Mouse (Mus musculus) kidney, adult 2 months (tissue): ENCODE measurements at regions not wholly inside any gene's neighbourhood (a gene's known extent, or its start where the extent isn't known, plus 50 kb on each side); places are given as distances from the start of the nearest gene placed in this dataset.
"Not testable (repeated sequence)": the region's sequence is repeated elsewhere in the genome, so short reads cannot be mapped to it uniquely, and the experiment has no call there.

Experiments used
- DNase-seq: peaks from one replicate; pipeline ENCODE4 v3.0.0; 2021
- H3K27ac ChIP-seq: fragments of 200-500 bp; 2 replicates; pipeline ENCODE4 v1.5.1; 2012; ENCODE audit warnings: low read depth, low read length, control low read depth, inconsistent platforms; ENCODE audit not compliant: insufficient read depth
- H3K27me3 ChIP-seq: fragments of 200-500 bp; replicated peaks from 2 replicates; pipeline ENCODE4 v1.6.1; 2012; ENCODE audit warnings: mild to moderate bottlenecking, moderate library complexity, low read length, inconsistent platforms; ENCODE audit not compliant: control insufficient read depth, insufficient read depth
- H3K36me3 ChIP-seq: fragments of 200-500 bp; 2 replicates; pipeline ENCODE4 v1.6.1; 2012; ENCODE audit warnings: mild to moderate bottlenecking, moderate library complexity, low read length, inconsistent platforms; ENCODE audit not compliant: control insufficient read depth, insufficient read depth
- H3K4me1 ChIP-seq: fragments of 200-500 bp; 2 replicates; pipeline ENCODE4 v1.6.1; 2011; ENCODE audit warnings: low read length; ENCODE audit not compliant: control insufficient read depth, insufficient read depth
- H3K4me3 ChIP-seq: fragments of 200-500 bp; 2 replicates; pipeline ENCODE4 v1.5.1; 2011; ENCODE audit warnings: mild to moderate bottlenecking, low read depth, low read length, control low read depth; ENCODE audit not compliant: insufficient read depth
- CTCF ChIP-seq: fragments of 200-500 bp; conservative IDR thresholded peaks from 2 replicates; pipeline ENCODE4 v1.5.1; 2011; ENCODE audit warnings: low read depth, mild to moderate bottlenecking, control low read depth, low read length, moderate library complexity, mixed read lengths; ENCODE audit not compliant: insufficient read depth, insufficient read length
- POLR2A ChIP-seq: fragments of 200-500 bp; IDR thresholded peaks from one replicate; pipeline ENCODE4 v1.6.1; 2011; ENCODE audit warnings: low read depth, low read length, control low read depth
- whole genome bisulfite sequencing: fragments of 180-500 bp; shearing (Covaris S2); methylation state at CpG from one replicate; pipeline ENCODE4 v1.1.7; 2018; 5-methylcytosine and 5-hydroxymethylcytosine counted together

DNA sequence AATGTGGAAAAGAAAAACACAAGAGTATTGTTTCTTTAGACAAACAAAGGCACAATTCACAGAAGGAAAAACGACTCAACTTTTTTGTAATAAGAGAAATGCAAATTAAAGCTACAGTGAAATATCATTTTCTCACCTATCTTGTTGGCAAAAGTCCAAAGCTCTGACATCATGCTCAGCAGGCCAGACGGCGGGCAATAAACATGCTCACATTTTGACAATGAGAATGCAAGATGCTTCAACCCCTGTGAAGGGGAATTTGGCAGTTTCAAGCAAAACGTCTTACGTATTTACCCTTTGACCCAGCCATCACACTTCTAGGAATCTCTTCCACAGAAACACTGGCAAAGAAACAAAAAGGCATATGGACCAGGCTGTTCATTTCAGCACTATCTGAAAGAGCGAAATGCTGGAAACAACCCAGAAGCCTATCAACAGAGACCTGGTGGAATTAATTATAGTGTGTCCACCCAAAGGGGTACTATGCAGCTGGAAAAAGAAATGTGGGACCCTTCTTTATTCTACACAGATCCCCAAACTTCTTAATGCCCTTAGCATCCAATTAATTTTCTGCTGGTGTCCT, 203.4 kb upstream of the 2610301B20Rik start:
- Histone ChIP-seq H3K4me1 (no peaks in the 10 kb centered on the region), H3K4me3 (no peak overlapping the region), H3K27ac (no peak overlapping the region), H3K27me3 (no peaks in the 10 kb centered on the region), H3K36me3 (no peaks in the 10 kb centered on the region)
- DNase-seq: no peak
- no peak for TF ChIP-seq CTCF
- no peak for TF ChIP-seq POLR2A
- 49% methylated on average over 6 of the region's 6 CpGs for WGBS

DNA sequence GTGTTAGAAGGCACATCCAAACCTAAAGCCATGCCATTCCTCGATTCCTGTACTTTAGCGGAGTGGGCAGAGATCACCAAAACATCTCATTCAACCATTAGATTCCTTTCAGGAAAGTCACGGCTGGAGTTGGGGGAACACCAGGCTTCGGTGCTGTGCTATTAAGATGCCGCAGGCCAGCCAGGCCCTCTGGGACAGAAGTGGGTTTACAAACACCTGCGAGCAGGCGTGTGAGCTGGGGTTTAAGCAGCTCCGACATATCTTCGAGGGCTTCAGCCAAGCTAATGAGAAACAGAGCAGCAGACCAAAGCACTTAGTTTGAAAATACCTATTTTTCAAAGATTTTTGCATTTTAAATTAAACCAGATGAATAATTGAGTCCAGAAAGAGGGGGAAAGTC, 183.2 kb upstream of the 2610301B20Rik start:
- TF ChIP-seq POLR2A: no peak
- Histone ChIP-seq H3K4me1 (no peaks in the 10 kb centered on the region), H3K4me3 (no peak overlapping the region), H3K36me3 (no peaks in the 10 kb centered on the region), H3K27me3 (no peaks in the 10 kb centered on the region), H3K27ac (no peak overlapping the region)
- WGBS: 80% methylated on average over 9 of the region's 9 CpGs
- no peak for DNase-seq

DNA sequence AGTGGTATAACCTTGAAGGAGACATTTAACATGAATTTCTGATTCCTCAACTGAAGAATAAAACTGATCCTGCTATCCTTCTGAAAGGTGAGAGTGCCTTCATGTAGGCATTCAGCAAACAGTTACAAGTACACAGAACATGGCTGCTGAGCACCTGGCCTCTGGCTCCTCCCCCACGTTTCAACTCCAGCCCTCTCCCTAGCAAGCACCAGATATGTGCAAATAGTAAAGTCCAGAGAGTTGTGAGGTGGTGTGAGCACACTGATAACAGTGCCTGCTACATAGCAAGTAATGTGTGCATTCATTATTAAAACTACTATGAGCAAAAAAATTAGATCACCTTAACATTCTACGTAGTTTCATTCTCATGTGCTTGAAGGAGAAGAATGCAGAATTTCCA, 181.4 kb upstream of the 2610301B20Rik start:
- no peaks in the 10 kb centered on the region for H3K27me3 ChIP-seq
- TF ChIP-seq CTCF: no peak
- WGBS: 84% methylated on average over 2 of the region's 2 CpGs
- H3K4me3 ChIP-seq: no peak overlapping the region
- no peak overlapping the region for H3K27ac ChIP-seq
- H3K4me1 ChIP-seq: no peaks in the 10 kb centered on the region
- H3K36me3 ChIP-seq: no peaks in the 10 kb centered on the region
- DNase-seq: no peak

DNA sequence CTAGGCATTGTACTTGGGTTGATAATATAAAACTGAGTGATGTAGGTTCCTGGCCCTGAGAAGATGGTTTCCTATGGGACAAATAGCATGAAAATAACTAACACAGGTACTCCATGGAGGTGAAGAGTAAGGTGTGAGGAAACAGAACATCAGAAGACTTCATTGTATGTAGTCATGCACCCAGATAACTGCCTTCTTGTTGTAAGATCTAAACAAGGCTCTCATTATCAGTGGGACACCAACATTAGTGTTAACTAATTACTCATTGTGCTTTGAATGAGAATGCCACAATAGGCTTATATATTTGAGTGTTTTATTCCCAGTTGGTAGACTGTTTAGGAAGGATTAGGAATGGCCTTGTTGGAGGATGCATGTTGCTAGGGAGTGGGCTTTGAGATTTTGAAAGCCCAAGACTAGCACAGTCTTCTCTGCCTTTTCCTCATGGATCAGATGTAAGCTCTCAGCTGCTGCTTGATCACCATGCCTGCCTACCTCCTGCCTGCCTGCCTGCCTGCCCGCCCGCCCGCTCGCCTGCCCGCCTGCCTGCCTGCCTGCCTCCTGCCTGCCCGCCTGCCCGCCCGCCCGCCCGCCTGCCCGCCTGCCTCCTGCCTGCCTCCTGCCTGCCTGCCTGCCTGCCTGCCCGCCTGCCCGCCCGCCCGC, 180.7 kb upstream of the 2610301B20Rik start:
- no peaks in the 10 kb centered on the region for H3K36me3 ChIP-seq
- no peak overlapping the region for H3K27ac ChIP-seq
- no peaks in the 10 kb centered on the region; the same call in 1 of the 2 replicates for H3K27me3 ChIP-seq
- no peak for DNase-seq
- no peaks in the 10 kb centered on the region for H3K4me1 ChIP-seq
- no peak overlapping the region for H3K4me3 ChIP-seq
- WGBS: 54% methylated on average over 10 of the region's 15 CpGs
- TF ChIP-seq CTCF (no peak), POLR2A (no peak)

DNA sequence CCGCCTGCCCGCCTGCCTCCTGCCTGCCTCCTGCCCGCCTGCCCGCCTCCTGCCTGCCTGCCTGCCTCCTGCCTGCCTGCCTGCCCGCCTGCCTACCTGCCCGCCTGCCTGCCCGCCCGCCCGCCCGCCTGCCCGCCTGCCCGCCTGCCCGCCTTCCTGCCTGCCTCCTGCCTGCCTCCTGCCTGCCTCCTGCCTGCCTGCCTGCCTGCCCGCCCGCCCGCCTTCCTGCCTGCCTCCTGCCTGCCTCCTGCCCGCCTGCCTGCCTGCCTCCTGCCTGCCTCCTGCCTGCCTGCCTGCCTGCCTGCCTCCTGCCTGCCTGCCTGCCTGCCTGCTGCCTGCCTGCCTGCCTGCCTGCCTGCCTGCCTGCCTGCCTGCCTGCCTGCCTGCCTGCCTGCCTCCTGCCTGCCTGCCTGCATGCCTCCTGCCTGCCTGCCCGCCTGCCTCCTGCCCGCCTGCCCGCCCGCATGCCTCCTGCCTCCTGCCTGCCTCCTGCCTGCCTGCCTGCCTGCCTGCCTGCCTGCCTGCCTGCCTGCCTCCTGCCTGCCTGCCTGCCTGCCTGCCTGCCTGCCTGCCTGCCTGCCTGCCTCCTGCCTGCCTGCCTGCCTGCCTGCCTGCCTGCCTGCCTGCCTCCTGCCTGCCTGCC, 180.1 kb upstream of the 2610301B20Rik start:
- H3K27ac ChIP-seq, H3K27me3 ChIP-seq, DNase-seq, H3K4me1 ChIP-seq, H3K4me3 ChIP-seq, H3K36me3 ChIP-seq: not testable (repeated sequence)
- 34% methylated on average over 14 of the region's 21 CpGs for WGBS

DNA sequence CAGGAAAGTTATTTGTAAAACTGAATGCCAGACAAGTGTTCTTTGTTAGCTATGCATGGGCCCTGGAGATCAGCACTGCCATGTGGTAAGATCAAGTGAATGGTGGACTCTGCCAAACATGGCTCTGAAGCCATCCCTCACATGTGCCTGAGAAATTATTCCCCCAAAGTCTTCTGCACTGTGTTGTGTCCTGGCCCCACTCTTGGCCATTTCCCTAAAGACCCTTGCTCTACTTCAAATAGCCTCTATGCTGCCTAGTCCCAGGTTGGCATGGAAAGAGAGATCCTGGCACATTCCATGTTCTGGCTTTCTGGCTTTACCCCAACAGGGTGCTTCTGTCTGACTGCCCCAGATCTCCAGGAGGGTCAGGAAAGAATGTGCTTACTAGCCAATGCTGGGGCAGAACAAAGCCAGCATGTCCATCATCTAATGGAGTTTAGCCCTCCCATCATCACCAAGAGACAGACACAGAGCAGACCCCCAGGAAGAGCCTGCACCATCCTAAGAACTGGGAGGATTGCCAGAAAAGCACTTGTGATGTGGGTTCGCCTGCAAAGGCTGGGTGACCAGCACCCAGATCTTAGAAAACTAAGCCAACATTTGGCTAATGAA, 177.0 kb upstream of the 2610301B20Rik start:
- H3K36me3 ChIP-seq: no peaks in the 10 kb centered on the region
- H3K4me3 ChIP-seq: no peak overlapping the region
- 84% methylated on average over 1 of the region's 1 CpGs for WGBS
- TF ChIP-seq POLR2A: no peak
- TF ChIP-seq CTCF: no peak
- DNase-seq: no peak
- no peaks in the 10 kb centered on the region for H3K4me1 ChIP-seq
- H3K27ac ChIP-seq: no peak overlapping the region
- no peaks in the 10 kb centered on the region; the same call in 1 of the 2 replicates for H3K27me3 ChIP-seq

DNA sequence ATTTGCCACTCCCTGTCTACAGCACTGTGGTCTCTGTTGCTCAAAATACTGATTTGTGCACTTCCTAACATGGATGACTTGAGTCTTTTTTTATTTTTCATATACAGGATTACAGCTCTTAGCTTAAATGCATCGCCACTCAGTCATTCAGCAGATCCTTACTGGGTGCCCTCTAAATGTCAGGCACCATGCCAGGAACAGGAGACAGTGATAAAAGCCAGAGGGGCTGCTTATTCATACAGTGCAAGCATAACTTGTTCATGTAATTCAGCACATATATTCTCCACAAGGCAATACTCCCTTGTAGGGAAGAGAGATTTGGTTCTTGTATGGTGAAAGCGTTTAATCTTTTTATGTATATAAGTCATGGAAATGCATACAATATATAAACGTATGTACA, 175.7 kb upstream of the 2610301B20Rik start:
- H3K27ac ChIP-seq: no peak overlapping the region
- no peak for DNase-seq
- H3K4me1 ChIP-seq: no peaks in the 10 kb centered on the region
- WGBS: 84% methylated on average over 3 of the region's 3 CpGs
- TF ChIP-seq CTCF (no peak), POLR2A (no peak)
- no peaks in the 10 kb centered on the region; the same call in 1 of the 2 replicates for H3K27me3 ChIP-seq
- H3K4me3 ChIP-seq: no peak overlapping the region
- no peaks in the 10 kb centered on the region for H3K36me3 ChIP-seq
